Mouse (Mus musculus): Measurements from ENCODE around the gene Rrp36. TPM values are rescaled to one million over a fixed set of nuclear protein-coding genes. Genes with fewer than 3 reads are reported as not detected.

The Rrp36 gene
- polyA plus RNA-seq, 1 experiment from 2014 or later = 33.9 TPM

GRCm38 (mm10) chr17:46628791-46629684, 45.1 kb downstream of the Rrp36 start, which contains the start of gene Ptk7:
Gene Ptk7 (minus strand): TSS chr17:46629504.
- H3K9ac ChIP-seq (ENCODE audit: low read length) = peak within 1 kb of the TSS; percentile 99
- peak within 1 kb of the TSS; percentile 85 for H3K4me2 ChIP-seq (ENCODE audit: low read length)
- no peaks in the 10 kb centered on the region for H3K27me3 ChIP-seq (ENCODE audit: control insufficient read depth, insufficient read depth, low read length)
- H3K4me3 ChIP-seq (ENCODE audit: control insufficient read depth in 1 of 2, insufficient read depth in 1 of 2, low read depth in 1 of 2, low read length in 2 of 2) = peak within 1 kb of the TSS; percentile 67 to 98
- H3K9me3 ChIP-seq (ENCODE audit: control insufficient read depth, low read length) = no peaks in the 10 kb centered on the region
- peaks cover 31 to 44% of the 10 kb centered on the region in 2 experiments for H3K4me1 ChIP-seq (ENCODE audit: control insufficient read depth in 2 of 2, insufficient read depth in 2 of 2, low read length in 2 of 2)
- WGBS = under 1% methylated on average over 84 of the region's 90 CpGs
- H3K36me3 ChIP-seq (ENCODE audit: control insufficient read depth, insufficient read depth, low read length) = peaks cover 30% of the 10 kb centered on the region
- H3K27ac ChIP-seq (replicated peaks in 1 of 2; ENCODE audit: control insufficient read depth in 1 of 2, insufficient read depth in 1 of 2, low read depth in 2 of 2, low read length in 2 of 2) = peak within 1 kb of the TSS; percentile 97
- peak; percentile 57; the same call in 1 of the 2 replicates for ATAC-seq (ENCODE audit: insufficient number of reproducible peaks, insufficient read depth, low FRiP score, low read depth)

DNA sequence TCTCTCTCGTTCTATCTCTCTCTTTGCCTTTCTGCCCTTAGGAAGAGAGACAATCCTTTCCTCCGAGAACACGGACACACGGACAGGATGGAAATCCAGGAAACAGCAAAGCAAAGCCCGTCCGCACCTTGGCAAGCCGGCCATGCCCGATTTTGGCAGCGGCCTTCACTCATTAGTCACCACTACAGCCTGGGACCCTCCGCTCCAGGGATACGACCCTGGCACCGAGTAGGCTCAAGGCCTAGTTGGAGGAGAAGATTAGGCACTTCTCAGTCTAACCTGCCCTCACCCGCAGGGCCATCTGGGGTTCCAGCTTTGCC, 45.7 kb downstream of the Rrp36 start:
- 1% methylated on average over 13 of the region's 13 CpGs for WGBS
- Histone ChIP-seq H3K9ac (ENCODE audit: low read length) (peak overlapping the region; percentile 99), H3K4me2 (ENCODE audit: low read length) (peak overlapping the region; percentile 85), H3K36me3 (ENCODE audit: control insufficient read depth, insufficient read depth, low read length) (peaks cover 25% of the 10 kb centered on the region), H3K27ac (replicated peaks in 1 of 2; ENCODE audit: control insufficient read depth in 1 of 2, insufficient read depth in 1 of 2, low read depth in 2 of 2, low read length in 2 of 2) (peak overlapping the region; percentile 88 to 97), H3K4me1 (ENCODE audit: control insufficient read depth in 2 of 2, insufficient read depth in 2 of 2, low read length in 2 of 2) (peaks cover 36 to 50% of the 10 kb centered on the region in 2 experiments), H3K9me3 (ENCODE audit: control insufficient read depth, low read length) (no peaks in the 10 kb centered on the region), H3K4me3 (ENCODE audit: control insufficient read depth in 1 of 2, insufficient read depth in 1 of 2, low read depth in 1 of 2, low read length in 2 of 2) (peak overlapping the region; percentile 67 to 98), H3K27me3 (ENCODE audit: control insufficient read depth, insufficient read depth, low read length) (no peaks in the 10 kb centered on the region)
- no peak; the same call in 1 of the 2 replicates for ATAC-seq (ENCODE audit: insufficient number of reproducible peaks, insufficient read depth, low FRiP score, low read depth)

DNA sequence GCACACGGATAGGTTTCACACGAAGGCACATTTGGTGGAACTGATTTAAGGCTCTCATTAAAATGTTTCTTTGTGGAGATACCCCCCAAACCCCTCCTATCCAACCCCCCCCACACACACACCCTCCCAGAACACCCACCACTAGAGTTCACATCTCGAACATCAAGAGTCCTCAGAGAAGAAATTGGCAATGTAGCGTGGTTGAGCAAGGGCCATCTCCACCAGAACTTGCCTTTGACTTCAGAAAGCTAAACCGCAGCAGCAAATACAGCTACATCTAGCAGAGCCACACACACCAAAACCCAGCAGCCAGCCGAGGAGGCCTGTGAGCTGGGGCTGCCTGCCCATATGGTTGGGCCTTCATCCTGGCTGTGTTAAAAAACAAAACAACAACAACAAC, 46.7 kb downstream of the Rrp36 start:
- Histone ChIP-seq H3K4me1 (ENCODE audit: control insufficient read depth in 2 of 2, insufficient read depth in 2 of 2, low read length in 2 of 2) (peaks cover 45 to 60% of the 10 kb centered on the region in 2 experiments), H3K27me3 (ENCODE audit: control insufficient read depth, insufficient read depth, low read length) (no peaks in the 10 kb centered on the region), H3K4me2 (ENCODE audit: low read length) (peak overlapping the region; percentile 85), H3K9me3 (ENCODE audit: control insufficient read depth, low read length) (no peaks in the 10 kb centered on the region), H3K9ac (ENCODE audit: low read length) (peak overlapping the region; percentile 99), H3K27ac (replicated peaks in 1 of 2; ENCODE audit: control insufficient read depth in 1 of 2, insufficient read depth in 1 of 2, low read depth in 2 of 2, low read length in 2 of 2) (no peak overlapping the region; a peak in 1 of 4 replicates), H3K4me3 (ENCODE audit: control insufficient read depth in 1 of 2, insufficient read depth in 1 of 2, low read depth in 1 of 2, low read length in 2 of 2) (peak overlapping the region; percentile 67 to 98; a peak in 3 of 4 replicates), H3K36me3 (ENCODE audit: control insufficient read depth, insufficient read depth, low read length) (peaks cover 15% of the 10 kb centered on the region)
- 51% methylated on average over 6 of the region's 6 CpGs for WGBS
- ATAC-seq (ENCODE audit: insufficient number of reproducible peaks, insufficient read depth, low FRiP score, low read depth) = no peak

DNA sequence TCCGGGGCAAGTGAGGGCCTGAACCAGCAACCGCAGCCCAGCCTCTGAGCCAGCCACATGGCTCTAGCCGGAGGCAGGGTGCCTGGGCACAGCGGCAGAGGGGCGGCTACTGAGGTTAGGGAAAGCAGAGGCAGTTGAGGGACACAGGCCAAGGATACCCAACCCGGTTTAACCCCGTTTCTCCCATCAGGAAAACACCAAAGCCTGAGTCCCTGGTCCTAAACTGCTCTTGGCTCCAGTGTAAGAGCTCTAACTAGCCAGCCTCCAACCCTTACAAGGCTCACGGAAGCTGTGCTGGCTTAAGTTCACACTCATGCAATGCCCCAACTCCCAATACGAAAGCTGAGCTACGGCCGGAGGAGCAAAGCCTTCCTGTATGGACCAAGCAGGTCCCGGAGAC, 49.6 kb downstream of the Rrp36 start:
- peak overlapping the region; percentile 60 for H3K4me2 ChIP-seq (ENCODE audit: low read length)
- no peak for ATAC-seq (ENCODE audit: insufficient number of reproducible peaks, insufficient read depth, low FRiP score, low read depth)
- H3K4me3 ChIP-seq (ENCODE audit: control insufficient read depth in 1 of 2, insufficient read depth in 1 of 2, low read depth in 1 of 2, low read length in 2 of 2) = peak overlapping the region in 1 of 2 experiments; percentile 6; a peak in 2 of 4 replicates
- no peaks in the 10 kb centered on the region for H3K36me3 ChIP-seq (ENCODE audit: control insufficient read depth, insufficient read depth, low read length)
- peaks cover 59 to 77% of the 10 kb centered on the region in 2 experiments for H3K4me1 ChIP-seq (ENCODE audit: control insufficient read depth in 2 of 2, insufficient read depth in 2 of 2, low read length in 2 of 2)
- H3K27me3 ChIP-seq (ENCODE audit: control insufficient read depth, insufficient read depth, low read length) = no peaks in the 10 kb centered on the region
- WGBS = 52% methylated on average over 12 of the region's 12 CpGs
- H3K27ac ChIP-seq (replicated peaks in 1 of 2; ENCODE audit: control insufficient read depth in 1 of 2, insufficient read depth in 1 of 2, low read depth in 2 of 2, low read length in 2 of 2) = peak overlapping the region; percentile 81 to 90
- peak overlapping the region; percentile 57 for H3K9ac ChIP-seq (ENCODE audit: low read length)
- no peaks in the 10 kb centered on the region for H3K9me3 ChIP-seq (ENCODE audit: control insufficient read depth, low read length)

- Histone ChIP-seq H3K9ac (ENCODE audit: low read length) (peak overlapping the region; percentile 57), H3K9me3 (ENCODE audit: control insufficient read depth, low read length) (no peaks in the 10 kb centered on the region), H3K4me3 (ENCODE audit: control insufficient read depth in 1 of 2, insufficient read depth in 1 of 2, low read depth in 1 of 2, low read length in 2 of 2) (peak overlapping the region in 1 of 2 experiments; percentile 6; a peak in 2 of 4 replicates), H3K36me3 (ENCODE audit: control insufficient read depth, insufficient read depth, low read length) (no peaks in the 10 kb centered on the region), H3K27me3 (ENCODE audit: control insufficient read depth, insufficient read depth, low read length) (no peaks in the 10 kb centered on the region), H3K4me1 (ENCODE audit: control insufficient read depth in 2 of 2, insufficient read depth in 2 of 2, low read length in 2 of 2) (peaks cover 64 to 82% of the 10 kb centered on the region in 2 experiments), H3K4me2 (ENCODE audit: low read length) (peak overlapping the region; percentile 60), H3K27ac (replicated peaks in 1 of 2; ENCODE audit: control insufficient read depth in 1 of 2, insufficient read depth in 1 of 2, low read depth in 2 of 2, low read length in 2 of 2) (peak overlapping the region; percentile 81 to 90)
- ATAC-seq (ENCODE audit: insufficient number of reproducible peaks, insufficient read depth, low FRiP score, low read depth) = peak; percentile 37; the same call in 1 of the 2 replicates
- 8% methylated on average over 10 of the region's 10 CpGs for WGBS
Measured at GRCm38 (mm10) chr17:46623819-46624557, 50.2 kb downstream of the Rrp36 start.

DNA sequence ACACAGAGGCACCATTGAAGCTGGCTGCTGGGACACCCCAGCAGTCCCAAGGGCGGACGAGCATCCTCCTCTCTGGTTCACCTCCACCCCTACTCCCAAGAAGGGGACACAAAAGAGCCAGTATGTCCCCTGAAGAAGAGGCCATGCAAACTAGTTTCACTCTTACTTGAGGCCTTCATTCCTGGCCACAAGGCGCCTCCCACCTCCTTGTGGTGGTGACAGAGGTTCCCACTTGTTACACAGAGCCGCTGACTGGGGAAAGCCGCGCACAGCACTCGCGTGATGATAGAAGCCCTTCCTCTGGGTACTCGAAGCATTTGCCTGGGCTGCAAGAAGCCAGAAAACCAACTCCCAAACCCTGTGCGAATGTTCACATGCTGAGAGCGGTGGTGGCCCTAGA, 51.9 kb downstream of the Rrp36 start:
- ATAC-seq (ENCODE audit: insufficient number of reproducible peaks, insufficient read depth, low FRiP score, low read depth) = no peak
- peak overlapping the region; percentile 46 to 85; a peak in 3 of 4 replicates for H3K27ac ChIP-seq (replicated peaks in 1 of 2; ENCODE audit: control insufficient read depth in 1 of 2, insufficient read depth in 1 of 2, low read depth in 2 of 2, low read length in 2 of 2)
- H3K27me3 ChIP-seq (ENCODE audit: control insufficient read depth, insufficient read depth, low read length) = no peaks in the 10 kb centered on the region
- H3K4me1 ChIP-seq (ENCODE audit: control insufficient read depth in 2 of 2, insufficient read depth in 2 of 2, low read length in 2 of 2) = peaks cover 76 to 89% of the 10 kb centered on the region in 2 experiments
- peak overlapping the region; percentile 47 for H3K9ac ChIP-seq (ENCODE audit: low read length)
- 36% methylated on average over 11 of the region's 11 CpGs for WGBS
- H3K9me3 ChIP-seq (ENCODE audit: control insufficient read depth, low read length) = no peaks in the 10 kb centered on the region
- peak overlapping the region; percentile 35 for H3K4me2 ChIP-seq (ENCODE audit: low read length)
- no peak overlapping the region for H3K4me3 ChIP-seq (ENCODE audit: control insufficient read depth in 1 of 2, insufficient read depth in 1 of 2, low read depth in 1 of 2, low read length in 2 of 2)
- H3K36me3 ChIP-seq (ENCODE audit: control insufficient read depth, insufficient read depth, low read length) = no peaks in the 10 kb centered on the region

DNA sequence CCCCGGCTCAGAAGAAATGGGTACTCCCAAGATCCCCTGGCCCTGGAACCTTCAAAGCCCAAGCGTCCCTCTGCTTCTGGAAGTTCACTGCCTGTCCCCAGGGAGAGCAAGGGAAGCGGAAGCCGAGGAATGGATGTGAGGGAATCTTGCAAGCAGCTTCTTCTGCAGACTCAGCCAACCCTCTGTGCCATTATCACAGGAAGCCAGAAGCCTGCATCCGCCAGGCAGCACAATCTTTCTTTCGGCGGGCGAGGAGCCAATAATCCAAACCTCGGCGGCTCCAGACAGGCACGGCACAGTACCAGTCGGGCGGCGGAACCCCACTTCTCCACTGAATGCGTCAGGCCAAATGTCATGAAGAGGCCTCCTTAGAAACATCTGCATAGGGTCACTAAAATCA, 52.8 kb downstream of the Rrp36 start:
- H3K4me1 ChIP-seq (ENCODE audit: control insufficient read depth in 2 of 2, insufficient read depth in 2 of 2, low read length in 2 of 2) = peaks cover 80 to 96% of the 10 kb centered on the region in 2 experiments
- H3K9me3 ChIP-seq (ENCODE audit: control insufficient read depth, low read length) = no peaks in the 10 kb centered on the region
- H3K9ac ChIP-seq (ENCODE audit: low read length) = peak overlapping the region; percentile 61; the same call in 1 of the 2 replicates
- peak overlapping the region; percentile 59 for H3K4me2 ChIP-seq (ENCODE audit: low read length)
- no peaks in the 10 kb centered on the region for H3K36me3 ChIP-seq (ENCODE audit: control insufficient read depth, insufficient read depth, low read length)
- no peaks in the 10 kb centered on the region for H3K27me3 ChIP-seq (ENCODE audit: control insufficient read depth, insufficient read depth, low read length)
- peak overlapping the region; percentile 79 to 85 for H3K27ac ChIP-seq (replicated peaks in 1 of 2; ENCODE audit: control insufficient read depth in 1 of 2, insufficient read depth in 1 of 2, low read depth in 2 of 2, low read length in 2 of 2)
- ATAC-seq (ENCODE audit: insufficient number of reproducible peaks, insufficient read depth, low FRiP score, low read depth) = no peak; the same call in 1 of the 2 replicates
- 20% methylated on average over 15 of the region's 15 CpGs for WGBS
- peak overlapping the region; percentile 5 to 12; a peak in 3 of 4 replicates for H3K4me3 ChIP-seq (ENCODE audit: control insufficient read depth in 1 of 2, insufficient read depth in 1 of 2, low read depth in 1 of 2, low read length in 2 of 2)

Data from heart, embryonic 14.5 days (tissue).